Mouse (Mus musculus): ENCODE data around the gene Agrp. TPM values are rescaled to one million over a fixed set of nuclear protein-coding genes. Genes with fewer than 3 reads are reported as not detected.

Agrp gene
- polyA plus RNA-seq, 1 experiment from 2014 or later, result 0.54 TPM

GRCm38 (mm10) chr8:105527110-105527509 is 110.1 kb downstream of the Agrp start:
- Histone ChIP-seq H3K27ac (replicated peaks in 1 of 2; ENCODE audit: control insufficient read depth in 1 of 2, insufficient read depth in 1 of 2, low read depth in 2 of 2, low read length in 2 of 2) (no peak overlapping the region), H3K4me1 (ENCODE audit: control insufficient read depth in 2 of 2, insufficient read depth in 2 of 2, low read length in 2 of 2) (no peaks in the 10 kb centered on the region; a peak in 1 of 4 replicates), H3K27me3 (ENCODE audit: control insufficient read depth, insufficient read depth, low read length) (no peaks in the 10 kb centered on the region), H3K4me2 (ENCODE audit: low read length) (no peak overlapping the region), H3K9ac (ENCODE audit: low read length) (no peak overlapping the region), H3K9me3 (ENCODE audit: control insufficient read depth, low read length) (no peaks in the 10 kb centered on the region), H3K36me3 (ENCODE audit: control insufficient read depth, insufficient read depth, low read length) (peaks cover 67% of the 10 kb centered on the region), H3K4me3 (ENCODE audit: control insufficient read depth in 1 of 2, insufficient read depth in 1 of 2, low read depth in 1 of 2, low read length in 2 of 2) (no peak overlapping the region)
- ATAC-seq (ENCODE audit: insufficient number of reproducible peaks, insufficient read depth, low FRiP score, low read depth), result no peak
- 70% methylated on average over 2 of the region's 2 CpGs for WGBS

- H3K27me3 ChIP-seq (ENCODE audit: control insufficient read depth, insufficient read depth, low read length), result peaks cover 16% of the 10 kb centered on the region
- 76% methylated on average over 9 of the region's 9 CpGs for WGBS
- no peak overlapping the region for H3K9ac ChIP-seq (ENCODE audit: low read length)
- H3K9me3 ChIP-seq (ENCODE audit: control insufficient read depth, low read length), result no peaks in the 10 kb centered on the region
- H3K4me2 ChIP-seq (ENCODE audit: low read length), result no peak overlapping the region
- H3K27ac ChIP-seq (replicated peaks in 1 of 2; ENCODE audit: control insufficient read depth in 1 of 2, insufficient read depth in 1 of 2, low read depth in 2 of 2, low read length in 2 of 2), result no peak overlapping the region
- peaks cover 4 to 15% of the 10 kb centered on the region in 2 experiments; a peak in 3 of 4 replicates for H3K4me1 ChIP-seq (ENCODE audit: control insufficient read depth in 2 of 2, insufficient read depth in 2 of 2, low read length in 2 of 2)
- no peak for ATAC-seq (ENCODE audit: insufficient number of reproducible peaks, insufficient read depth, low FRiP score, low read depth)
- H3K36me3 ChIP-seq (ENCODE audit: control insufficient read depth, insufficient read depth, low read length), result peaks cover 44% of the 10 kb centered on the region
- no peak overlapping the region for H3K4me3 ChIP-seq (ENCODE audit: control insufficient read depth in 1 of 2, insufficient read depth in 1 of 2, low read depth in 1 of 2, low read length in 2 of 2)
Measured at GRCm38 (mm10) chr8:105522890-105523289, 114.3 kb downstream of the Agrp start.

GRCm38 (mm10) chr8:105521995-105522769 is 115.0 kb downstream of the Agrp start:
- whole genome bisulfite sequencing, result 79% methylated on average over 21 of the region's 21 CpGs
- H3K4me3 ChIP-seq (ENCODE audit: control insufficient read depth in 1 of 2, insufficient read depth in 1 of 2, low read depth in 1 of 2, low read length in 2 of 2), result no peak overlapping the region
- peaks cover 6 to 21% of the 10 kb centered on the region in 2 experiments; a peak in 3 of 4 replicates for H3K4me1 ChIP-seq (ENCODE audit: control insufficient read depth in 2 of 2, insufficient read depth in 2 of 2, low read length in 2 of 2)
- peaks cover 40% of the 10 kb centered on the region for H3K36me3 ChIP-seq (ENCODE audit: control insufficient read depth, insufficient read depth, low read length)
- H3K4me2 ChIP-seq (ENCODE audit: low read length), result no peak overlapping the region
- no peak overlapping the region for H3K27ac ChIP-seq (replicated peaks in 1 of 2; ENCODE audit: control insufficient read depth in 1 of 2, insufficient read depth in 1 of 2, low read depth in 2 of 2, low read length in 2 of 2)
- H3K9me3 ChIP-seq (ENCODE audit: control insufficient read depth, low read length), result no peaks in the 10 kb centered on the region
- H3K27me3 ChIP-seq (ENCODE audit: control insufficient read depth, insufficient read depth, low read length), result peaks cover 23% of the 10 kb centered on the region
- no peak overlapping the region for H3K9ac ChIP-seq (ENCODE audit: low read length)
- no peak for ATAC-seq (ENCODE audit: insufficient number of reproducible peaks, insufficient read depth, low FRiP score, low read depth)

GRCm38 (mm10) chr8:105521061-105521460 is 116.1 kb downstream of the Agrp start:
- no peak overlapping the region for H3K4me2 ChIP-seq (ENCODE audit: low read length)

GRCm38 (mm10) chr8:105520521-105520920 is 116.7 kb downstream of the Agrp start:
- Histone ChIP-seq H3K4me2 (ENCODE audit: low read length) (no peak overlapping the region), H3K36me3 (ENCODE audit: control insufficient read depth, insufficient read depth, low read length) (peaks cover 33% of the 10 kb centered on the region), H3K4me1 (ENCODE audit: control insufficient read depth in 2 of 2, insufficient read depth in 2 of 2, low read length in 2 of 2) (peaks cover 10 to 24% of the 10 kb centered on the region in 2 experiments; a peak in 3 of 4 replicates), H3K9me3 (ENCODE audit: control insufficient read depth, low read length) (no peaks in the 10 kb centered on the region), H3K27me3 (ENCODE audit: control insufficient read depth, insufficient read depth, low read length) (peaks cover 35% of the 10 kb centered on the region), H3K9ac (ENCODE audit: low read length) (no peak overlapping the region), H3K27ac (replicated peaks in 1 of 2; ENCODE audit: control insufficient read depth in 1 of 2, insufficient read depth in 1 of 2, low read depth in 2 of 2, low read length in 2 of 2) (no peak overlapping the region), H3K4me3 (ENCODE audit: control insufficient read depth in 1 of 2, insufficient read depth in 1 of 2, low read depth in 1 of 2, low read length in 2 of 2) (no peak overlapping the region)
- no peak for ATAC-seq (ENCODE audit: insufficient number of reproducible peaks, insufficient read depth, low FRiP score, low read depth)
- WGBS, result 43% methylated on average over 5 of the region's 5 CpGs

More at GRCm38 (mm10) chr8:105521061-105521460, 116.1 kb downstream of the Agrp start:
- no peak overlapping the region for H3K27ac ChIP-seq (replicated peaks in 1 of 2; ENCODE audit: control insufficient read depth in 1 of 2, insufficient read depth in 1 of 2, low read depth in 2 of 2, low read length in 2 of 2)
- ATAC-seq (ENCODE audit: insufficient number of reproducible peaks, insufficient read depth, low FRiP score, low read depth), result no peak
- peaks cover 35% of the 10 kb centered on the region for H3K27me3 ChIP-seq (ENCODE audit: control insufficient read depth, insufficient read depth, low read length)
- peaks cover 9 to 24% of the 10 kb centered on the region in 2 experiments; a peak in 3 of 4 replicates for H3K4me1 ChIP-seq (ENCODE audit: control insufficient read depth in 2 of 2, insufficient read depth in 2 of 2, low read length in 2 of 2)
- H3K4me3 ChIP-seq (ENCODE audit: control insufficient read depth in 1 of 2, insufficient read depth in 1 of 2, low read depth in 1 of 2, low read length in 2 of 2), result no peak overlapping the region
- no peaks in the 10 kb centered on the region for H3K9me3 ChIP-seq (ENCODE audit: control insufficient read depth, low read length)
- no peak overlapping the region for H3K9ac ChIP-seq (ENCODE audit: low read length)
- WGBS, result 3% methylated on average over 3 of the region's 3 CpGs
- peaks cover 34% of the 10 kb centered on the region for H3K36me3 ChIP-seq (ENCODE audit: control insufficient read depth, insufficient read depth, low read length)

- Histone ChIP-seq H3K4me3 (ENCODE audit: control insufficient read depth in 1 of 2, insufficient read depth in 1 of 2, low read depth in 1 of 2, low read length in 2 of 2) (peak overlapping the region in 1 of 2 experiments; percentile 58; a peak in 1 of 4 replicates), H3K4me2 (ENCODE audit: low read length) (peak overlapping the region; percentile 98; the same call in 1 of the 2 replicates), H3K27ac (replicated peaks in 1 of 2; ENCODE audit: control insufficient read depth in 1 of 2, insufficient read depth in 1 of 2, low read depth in 2 of 2, low read length in 2 of 2) (no peak overlapping the region), H3K9me3 (ENCODE audit: control insufficient read depth, low read length) (no peaks in the 10 kb centered on the region), H3K36me3 (ENCODE audit: control insufficient read depth, insufficient read depth, low read length) (peaks cover 24% of the 10 kb centered on the region), H3K4me1 (ENCODE audit: control insufficient read depth in 2 of 2, insufficient read depth in 2 of 2, low read length in 2 of 2) (peaks cover 12 to 24% of the 10 kb centered on the region in 2 experiments; a peak in 3 of 4 replicates), H3K27me3 (ENCODE audit: control insufficient read depth, insufficient read depth, low read length) (peaks cover 35% of the 10 kb centered on the region), H3K9ac (ENCODE audit: low read length) (no peak overlapping the region)
- ATAC-seq (ENCODE audit: insufficient number of reproducible peaks, insufficient read depth, low FRiP score, low read depth), result no peak
- 14% methylated on average over 2 of the region's 2 CpGs for WGBS
Measured at GRCm38 (mm10) chr8:105519591-105519990, 117.6 kb downstream of the Agrp start.

- peaks cover 13 to 24% of the 10 kb centered on the region in 2 experiments; a peak in 3 of 4 replicates for H3K4me1 ChIP-seq (ENCODE audit: control insufficient read depth in 2 of 2, insufficient read depth in 2 of 2, low read length in 2 of 2)
- peak within 1 kb of the TSS; percentile 68 for H3K9ac ChIP-seq (ENCODE audit: low read length)
Measured at GRCm38 (mm10) chr8:105518436-105519313, 118.5 kb downstream of the Agrp start, which contains the start of gene Hsd11b2. Hsd11b2 (plus strand) TSS chr8:105518755.

More at GRCm38 (mm10) chr8:105518436-105519313, 118.5 kb downstream of the Agrp start, which contains the start of gene Hsd11b2:
- peak within 1 kb of the TSS; percentile 49 to 58 for H3K4me3 ChIP-seq (ENCODE audit: control insufficient read depth in 1 of 2, insufficient read depth in 1 of 2, low read depth in 1 of 2, low read length in 2 of 2)
- peak within 1 kb of the TSS; percentile 98 for H3K4me2 ChIP-seq (ENCODE audit: low read length)
- peaks cover 16% of the 10 kb centered on the region for H3K36me3 ChIP-seq (ENCODE audit: control insufficient read depth, insufficient read depth, low read length)
- no peak within 1 kb of the TSS for H3K27ac ChIP-seq (replicated peaks in 1 of 2; ENCODE audit: control insufficient read depth in 1 of 2, insufficient read depth in 1 of 2, low read depth in 2 of 2, low read length in 2 of 2)
- ATAC-seq (ENCODE audit: insufficient number of reproducible peaks, insufficient read depth, low FRiP score, low read depth), result no peak
- no peaks in the 10 kb centered on the region for H3K9me3 ChIP-seq (ENCODE audit: control insufficient read depth, low read length)
- WGBS, result under 1% methylated on average over 57 of the region's 68 CpGs
- peaks cover 35% of the 10 kb centered on the region for H3K27me3 ChIP-seq (ENCODE audit: control insufficient read depth, insufficient read depth, low read length)

Data from heart, embryonic 14.5 days (tissue).